Mouse (Mus musculus) layer of hippocampus, postnatal 25 days (tissue): ENCODE measurements around the gene B4galt5. TPM values are rescaled to one million over a fixed set of nuclear protein-coding genes. Genes with fewer than 3 reads are reported as not detected.

Experiments used
- DNase-seq, 2 experiments: peaks; one replicate each; pipeline ENCODE4 v3.0.0; 2022; ENCODE audit warnings: mixed read lengths in 2 of 2, low spot score in 1 of 2; ENCODE audit errors: extremely low spot score in 1 of 2
- total RNA-seq, 2 experiments: library from RNA; stranded (reverse); gene quantifications; 2 replicates each; pipeline ENCODE4 v1.2.3; 2021

Gene B4galt5
- total RNA-seq, 2 experiments from 2014 or later = 45.5 to 53.0 TPM

- DNase-seq = no peak
Measured at GRCm38 (mm10) chr2:167334312-167334711, 14.7 kb downstream of the B4galt5 start.

- DNase-seq = no peak
Measured at GRCm38 (mm10) chr2:167333450-167333849, 15.5 kb downstream of the B4galt5 start.

GRCm38 (mm10) chr2:167332336-167332987 is 16.5 kb downstream of the B4galt5 start:
- no peak for DNase-seq

- no peak for DNase-seq
Measured at GRCm38 (mm10) chr2:167331432-167331921, 17.5 kb downstream of the B4galt5 start.

GRCm38 (mm10) chr2:167330581-167330980 is 18.4 kb downstream of the B4galt5 start:
- DNase-seq = no peak

GRCm38 (mm10) chr2:167329478-167330262 is 19.3 kb downstream of the B4galt5 start:
- no peak for DNase-seq

- DNase-seq = no peak
Measured at GRCm38 (mm10) chr2:167328340-167328739, 20.6 kb downstream of the B4galt5 start.

GRCm38 (mm10) chr2:167326582-167326981 is 22.4 kb downstream of the B4galt5 start:
- no peak for DNase-seq

- no peak for DNase-seq
Measured at GRCm38 (mm10) chr2:167324151-167324930, 24.6 kb downstream of the B4galt5 start.

- DNase-seq = no peak
Measured at GRCm38 (mm10) chr2:167323116-167323515, 25.9 kb downstream of the B4galt5 start.

- no peak for DNase-seq
Measured at GRCm38 (mm10) chr2:167321372-167321771, 27.6 kb downstream of the B4galt5 start.

GRCm38 (mm10) chr2:167318981-167319380 is 30.0 kb downstream of the B4galt5 start:
- no peak for DNase-seq

GRCm38 (mm10) chr2:167316724-167317187 is 32.2 kb downstream of the B4galt5 start:
- DNase-seq = peak; percentile 29 to 38

- no peak for DNase-seq
Measured at GRCm38 (mm10) chr2:167314491-167314890, 34.5 kb downstream of the B4galt5 start.

- no peak for DNase-seq
Measured at GRCm38 (mm10) chr2:167313501-167314326, 35.3 kb downstream of the B4galt5 start.

- no peak for DNase-seq
Measured at GRCm38 (mm10) chr2:167310121-167310520, 38.9 kb downstream of the B4galt5 start.

- DNase-seq = no peak
Measured at GRCm38 (mm10) chr2:167309286-167309685, 39.7 kb downstream of the B4galt5 start.

- peak in 1 of 2 experiments; percentile 16 for DNase-seq
Measured at GRCm38 (mm10) chr2:167307716-167308115, 41.3 kb downstream of the B4galt5 start.

GRCm38 (mm10) chr2:167306626-167307541 is 42.1 kb downstream of the B4galt5 start:
- DNase-seq = peak; percentile 3 to 8
